Mouse (Mus musculus) left cerebral cortex, postnatal 10 days (tissue): ENCODE data around the gene C1rl. TPM values are rescaled to one million over a fixed set of nuclear protein-coding genes. Genes with fewer than 3 reads are reported as not detected.
A peak's percentile ranks its signal among the peaks of the same experiment; 100 is the strongest.
"Not testable (repeated sequence)": the region's sequence is repeated elsewhere in the genome, so short reads cannot be mapped to it uniquely, and the experiment has no call there.

ENCODE experiments used
- DNase-seq, 2 experiments: peaks; one replicate each; pipeline ENCODE4 v3.0.0; 2021 to 2022; ENCODE audit warnings: low spot score in 2 of 2, mixed read lengths in 1 of 2; ENCODE audit errors: extremely low spot score in 1 of 2
- intact Hi-C: fragments of 180-260 bp; cut with DNase I; formaldehyde crosslinking; loops from one replicate; pipeline ENCODE4 v1.15.1; 2025
- total RNA-seq, 2 experiments: library from RNA; stranded (reverse); gene quantifications; 2 replicates each; pipeline ENCODE4 v1.2.3; 2021

The C1rl gene
- total RNA-seq, 2 experiments from 2014 or later = 0.21 to 0.30 TPM

- intact Hi-C loops = no loop called here
- no peak for DNase-seq
Measured at GRCm38 (mm10) chr6:124471121-124471520, 21.8 kb upstream of the C1rl start.

- intact Hi-C loops, DNase-seq: not testable (repeated sequence)
Measured at GRCm38 (mm10) chr6:124471783-124472638, 20.9 kb upstream of the C1rl start.

GRCm38 (mm10) chr6:124472801-124473200 is 20.1 kb upstream of the C1rl start:
- intact Hi-C loops = no loop called here
- DNase-seq = no peak

- no peak for DNase-seq
- intact Hi-C loops = no loop called here
Measured at GRCm38 (mm10) chr6:124474621-124475020, 18.3 kb upstream of the C1rl start.

GRCm38 (mm10) chr6:124475335-124476075 is 17.4 kb upstream of the C1rl start:
- intact Hi-C loops, DNase-seq: not testable (repeated sequence)

GRCm38 (mm10) chr6:124476216-124476615 is 16.7 kb upstream of the C1rl start:
- intact Hi-C loops = no loop called here
- no peak for DNase-seq

GRCm38 (mm10) chr6:124476796-124477195 is 16.1 kb upstream of the C1rl start:
- intact Hi-C loops = no loop called here
- no peak for DNase-seq

GRCm38 (mm10) chr6:124477221-124477655 is 15.7 kb upstream of the C1rl start:
- intact Hi-C loops = no loop called here
- no peak for DNase-seq

- intact Hi-C loops = no loop called here
- DNase-seq = no peak
Measured at GRCm38 (mm10) chr6:124477922-124478651, 14.8 kb upstream of the C1rl start.

GRCm38 (mm10) chr6:124478874-124479572 is 13.9 kb upstream of the C1rl start:
- intact Hi-C loops = no loop called here
- DNase-seq = no peak

GRCm38 (mm10) chr6:124479573-124479930 is 13.4 kb upstream of the C1rl start:
- DNase-seq = no peak
- intact Hi-C loops = no loop called here

GRCm38 (mm10) chr6:124480295-124480694 is 12.6 kb upstream of the C1rl start:
- intact Hi-C loops = loop anchor here (5.0 kb wide), 1 partner anchor 62 kb away; the partner anchor contains the start of gene C1s1
- no peak for DNase-seq

GRCm38 (mm10) chr6:124481571-124481970 is 11.3 kb upstream of the C1rl start:
- intact Hi-C loops = loop anchor here (5.0 kb wide), 1 partner anchor 61 kb away; the partner anchor contains the start of gene C1s1
- peak in 1 of 2 experiments; percentile 55 for DNase-seq

GRCm38 (mm10) chr6:124483831-124484230 is 9.1 kb upstream of the C1rl start:
- intact Hi-C loops = loop anchor here (5.0 kb wide), 1 partner anchor 58 kb away; the partner anchor contains the start of gene C1s1
- not testable (repeated sequence) for DNase-seq

- DNase-seq = no peak
- intact Hi-C loops = loop anchor here (5.0 kb wide), 1 partner anchor 57 kb away; the partner anchor contains the start of gene C1s1
Measured at GRCm38 (mm10) chr6:124484851-124485250, 8.1 kb upstream of the C1rl start.

GRCm38 (mm10) chr6:124485414-124486144 is 7.3 kb upstream of the C1rl start:
- DNase-seq = no peak
- intact Hi-C loops = no loop called here

GRCm38 (mm10) chr6:124487509-124487908 is 5.4 kb upstream of the C1rl start:
- intact Hi-C loops = no loop called here
- no peak for DNase-seq

GRCm38 (mm10) chr6:124488952-124489351 is 4.0 kb upstream of the C1rl start:
- no peak for DNase-seq
- intact Hi-C loops = no loop called here
